ENCODE assay signal across 9 mouse cellular contexts in genomic region chr15:62104653-62105052, GRCm38 (mm10).
A peak's percentile ranks its signal among the peaks of the same experiment; 100 is the strongest.
DNase-seq lines count a peak whose midpoint lies in the region; ATAC-seq lines count a peak whose summit lies in the region.
"Had no signal": no experiment of that assay in that cellular context is flagged by ENCODE, and none has a peak within 500 bp of the region (broad histone marks: within the 10 kb centered on the region; RNA-seq: fewer than 3 reads in every experiment).

No protein-coding gene starts in this region.

- H3K27me3 ChIP-seq in liver, embryonic 11.5 days (replicated peaks; ENCODE audit: control insufficient read depth, insufficient read depth, low read length) = no peaks in the 10 kb centered on the region
- H3K27me3 ChIP-seq in forebrain, embryonic 14.5 days (replicated peaks; ENCODE audit: control insufficient read depth, insufficient read depth, low read length) = no peaks in the 10 kb centered on the region
- H3K27me3 ChIP-seq: lung, embryonic 15.5 days had no signal

- intact Hi-C loops in gastrocnemius, postnatal 14 days (cut with DNase I; ENCODE audit: low total_unique reads) = no loop called here

- no peak overlapping the region for H3K4me3 ChIP-seq in liver, embryonic 11.5 days (ENCODE audit: low read depth, low read length)
- no peak overlapping the region for H3K4me3 ChIP-seq in forebrain, embryonic 14.5 days (ENCODE audit: low read depth, low read length)
- H3K4me3 ChIP-seq: lung, embryonic 15.5 days had no signal

- H3K36me3 ChIP-seq in liver, embryonic 11.5 days (ENCODE audit: control insufficient read depth, insufficient read depth, low read length) = no peaks in the 10 kb centered on the region
- no peaks in the 10 kb centered on the region for H3K36me3 ChIP-seq in forebrain, embryonic 14.5 days (ENCODE audit: control insufficient read depth, insufficient read depth, low read length)
- H3K36me3 ChIP-seq: lung, embryonic 15.5 days had no signal

- H3K4me2 ChIP-seq in liver, embryonic 11.5 days = peak overlapping the region; percentile 11; the same call in 1 of the 2 replicates
- no peak overlapping the region for H3K4me2 ChIP-seq in forebrain, embryonic 14.5 days (ENCODE audit: low read length)
- H3K4me2 ChIP-seq: lung, embryonic 15.5 days had no signal

- no peaks in the 10 kb centered on the region for H3K9me3 ChIP-seq in liver, embryonic 11.5 days (ENCODE audit: control insufficient read depth, low read length)
- H3K9me3 ChIP-seq in forebrain, embryonic 14.5 days (replicated peaks; ENCODE audit: control insufficient read depth, low read length) = no peaks in the 10 kb centered on the region
- H3K9me3 ChIP-seq: lung, embryonic 15.5 days had no signal

- H3K9ac ChIP-seq in liver, embryonic 11.5 days (ENCODE audit: low read depth, low read length) = peak overlapping the region; percentile 11; the same call in 1 of the 2 replicates
- H3K9ac ChIP-seq in forebrain, embryonic 14.5 days (ENCODE audit: low read length) = no peak overlapping the region
- H3K9ac ChIP-seq: lung, embryonic 15.5 days had no signal

- H3K4me1 ChIP-seq in liver, embryonic 11.5 days (replicated peaks; ENCODE audit: control insufficient read depth, insufficient read depth, low read length) = peaks cover 35% of the 10 kb centered on the region
- H3K4me1 ChIP-seq in forebrain, embryonic 14.5 days (ENCODE audit: control insufficient read depth, insufficient read depth, low read length) = peaks cover 11% of the 10 kb centered on the region; the same call in 1 of the 2 replicates

- WGBS in liver, embryonic 11.5 days = 48% methylated on average over 7 of the region's 7 CpGs
- WGBS in forebrain, embryonic 14.5 days = 57% methylated on average over 7 of the region's 7 CpGs

- ATAC-seq in liver, embryonic 11.5 days (replicated peaks; ENCODE audit: low FRiP score) = no peak
- ATAC-seq in forebrain, embryonic 14.5 days = no peak

- peak; percentile 13 for DNase-seq in cerebellum, adult 9-10 months
- no peak for DNase-seq in cerebellum, adult 11-12 months
- DNase-seq in liver, embryonic 11.5 days (ENCODE audit: low spot score) = no peak
- no peak for DNase-seq in liver
- DNase-seq in gastrocnemius, postnatal 14 days = peak; percentile 55
- DNase-seq in lung, postnatal 4 days = peak; percentile 40 to 76
- DNase-seq in forebrain, embryonic 14.5 days (ENCODE audit: low spot score) = no peak
- DNase-seq in spleen, adult 12 weeks (ENCODE audit: low spot score) = no peak

- H3K27ac ChIP-seq in liver, embryonic 11.5 days (ENCODE audit: low read depth, low read length) = peak overlapping the region; percentile 60; the same call in 1 of the 2 replicates
- H3K27ac ChIP-seq in forebrain, embryonic 14.5 days (ENCODE audit: low read depth, low read length) = no peak overlapping the region
- H3K27ac ChIP-seq: lung, embryonic 15.5 days had no signal

Comparison
In these comparisons a context has a peak if more than half of its experiments do, and no peak if none do; other contexts are left out.
1. DNase-seq: peak in cerebellum, adult 9-10 months (single experiment), gastrocnemius, postnatal 14 days (single experiment) and lung, postnatal 4 days (2 of 2); none in cerebellum, adult 11-12 months (single experiment), liver, embryonic 11.5 days (single experiment), liver (single experiment), forebrain, embryonic 14.5 days (single experiment) and spleen, adult 12 weeks (single experiment).